In genomic region chr6:122522595-122522994, GRCm38 (mm10) we compare ENCODE assay signal across 9 mouse cellular contexts. TPM values are rescaled to one million over a fixed set of nuclear protein-coding genes. Genes with fewer than 3 reads are reported as not detected.
DNase-seq lines count a peak whose midpoint lies in the region; ATAC-seq and TF ChIP-seq lines count a peak whose summit lies in the region.
"Had no signal": no experiment of that assay in that cellular context is flagged by ENCODE, and none has a peak within 500 bp of the region (broad histone marks: within the 10 kb centered on the region; RNA-seq: fewer than 3 reads in every experiment).

No protein-coding gene starts in this region.

- no peaks in the 10 kb centered on the region for H3K9me3 ChIP-seq in embryonic facial prominence, embryonic 13.5 days

- no peak for ATAC-seq in embryonic facial prominence, embryonic 13.5 days (ENCODE audit: insufficient number of reproducible peaks, insufficient read depth, low FRiP score, low TSS enrichment, low read depth)
- ATAC-seq: Patski had no signal

- H3K4me3 ChIP-seq in embryonic facial prominence, embryonic 13.5 days: no peak overlapping the region
- peak overlapping the region; percentile 65 for H3K4me3 ChIP-seq in testis, adult 2 months (ENCODE audit: control insufficient read depth, low read depth, low read length)

- peak overlapping the region; percentile 17; the same call in 1 of the 2 replicates for H3K4me2 ChIP-seq in embryonic facial prominence, embryonic 13.5 days

- no peak overlapping the region for H3K27ac ChIP-seq in embryonic facial prominence, embryonic 13.5 days
- H3K27ac ChIP-seq in testis, adult 2 months (ENCODE audit: control insufficient read depth, insufficient read depth, low read depth, low read length): peak overlapping the region; percentile 55; the same call in 1 of the 2 replicates

- no peaks in the 10 kb centered on the region for H3K27me3 ChIP-seq in embryonic facial prominence, embryonic 13.5 days
- H3K27me3 ChIP-seq in testis, adult 2 months (ENCODE audit: control insufficient read depth, insufficient read depth, low read length): no peaks in the 10 kb centered on the region

- H3K36me3 ChIP-seq in embryonic facial prominence, embryonic 13.5 days: no peaks in the 10 kb centered on the region
- H3K36me3 ChIP-seq in testis, adult 2 months (ENCODE audit: control insufficient read depth, insufficient read depth, low read length): no peaks in the 10 kb centered on the region

- peak; percentile 90 for DNase-seq in heart, adult 11 months
- DNase-seq in heart, postnatal 25 days (ENCODE audit: low spot score): no peak
- DNase-seq in 416B (ENCODE audit: low read depth): peak; percentile 33
- peak; percentile 56 for DNase-seq in kidney, postnatal 14 days
- DNase-seq in liver: no peak
- no peak for DNase-seq in gastrocnemius, postnatal 25 days

- no peak overlapping the region for H3K9ac ChIP-seq in embryonic facial prominence, embryonic 13.5 days

- no peak for TF ChIP-seq CTCF in testis, adult 2 months (IDR thresholded peaks at IDR 0.05; ENCODE audit: control insufficient read depth, insufficient read depth, insufficient replicate concordance, low read depth, low read length)

- intact Hi-C loops in heart, postnatal 25 days (cut with DNase I): no loop called here

- 62% methylated on average over 9 of the region's 9 CpGs for WGBS in embryonic facial prominence, embryonic 13.5 days

- H3K4me1 ChIP-seq in embryonic facial prominence, embryonic 13.5 days: no peaks in the 10 kb centered on the region
- peaks cover 10% of the 10 kb centered on the region for H3K4me1 ChIP-seq in testis, adult 2 months (ENCODE audit: control insufficient read depth, insufficient read depth, low read length)

- TF ChIP-seq POLR2A in testis, adult 2 months (IDR thresholded peaks at IDR 0.05; ENCODE audit: control insufficient read depth, low read depth, low read length): no peak

RNA-seq across cellular contexts. Expression of gene Mfap5, which starts 16.9 kb away (rescaled TPM):
- 10 to 100 TPM; 37.3 to 50.0 TPM for total RNA-seq in heart, postnatal 25 days (2021)
- 1.7 and 2.0 TPM in 2 replicates for polyA plus RNA-seq in embryonic facial prominence, embryonic 13.5 days (2015; fragmentation: Nextera tagmentation; extraction: Ambion mirVana)
- polyA plus RNA-seq in testis, adult 2 months (2012; rRNA removed): 6.5 and 13.1 TPM in 2 replicates
- 10 to 100 TPM; 51.1 to 85.7 TPM for total RNA-seq in gastrocnemius, postnatal 25 days (2021)
- polyA plus RNA-seq: Patski had no signal

RNA-seq across cellular contexts. Expression of gene Rimklb, which starts 24.0 kb away (rescaled TPM):
- not detected for total RNA-seq in heart, postnatal 25 days (2021)
- polyA plus RNA-seq in embryonic facial prominence, embryonic 13.5 days (2015; fragmentation: Nextera tagmentation; extraction: Ambion mirVana): 27.6 and 32.4 TPM in 2 replicates
- 97.7 and 114 TPM in 2 replicates for polyA plus RNA-seq in testis, adult 2 months (2012; rRNA removed)
- under 1 TPM; 0.82 to 0.88 TPM for total RNA-seq in gastrocnemius, postnatal 25 days (2021)
- polyA plus RNA-seq: Patski had no signal

RNA-seq across cellular contexts. Expression of gene Aicda, which starts 31.0 kb away (rescaled TPM):
- total RNA-seq in heart, postnatal 25 days (2021): not detected
- polyA plus RNA-seq in embryonic facial prominence, embryonic 13.5 days (2015; fragmentation: Nextera tagmentation; extraction: Ambion mirVana): 0.11 TPM in 1 of 2 replicates, not detected in the other
- not detected in 2 replicates for polyA plus RNA-seq in testis, adult 2 months (2012; rRNA removed)
- total RNA-seq in gastrocnemius, postnatal 25 days (2021): not detected
- polyA plus RNA-seq: Patski had no signal

Comparison
In these comparisons a context has a peak if more than half of its experiments do, and no peak if none do; other contexts are left out.
1. DNase-seq: peak in heart, adult 11 months (single experiment), 416B (single experiment) and kidney, postnatal 14 days (single experiment); none in heart, postnatal 25 days (single experiment), liver (single experiment) and gastrocnemius, postnatal 25 days (single experiment).